Mouse (Mus musculus) MEL (cell line): ENCODE measurements around the gene Arl2bp. TPM values are rescaled to one million over a fixed set of nuclear protein-coding genes. Genes with fewer than 3 reads are reported as not detected.

ENCODE experiments used
- DNase-seq: peaks from one replicate; pipeline ENCODE4 v3.0.0; 2011; ENCODE audit warnings: low read depth, low spot score
- H3K27ac ChIP-seq: 2 replicates; pipeline ENCODE4 v1.5.1; 2012; ENCODE audit warnings: low read depth, mild to moderate bottlenecking, control low read depth, low read length, moderate library complexity; ENCODE audit not compliant: control insufficient read depth
- H3K27me3 ChIP-seq, 2 experiments: fragments of 150-350 bp in 1 of 2; sonication (generic) in 1 of 2; 2 replicates each; pipeline ENCODE4 v1.6.1; 2012; ENCODE audit warnings: low read length in 2 of 2, mild to moderate bottlenecking in 2 of 2, improper control_type of control experiment in 1 of 2, moderate library complexity in 1 of 2; ENCODE audit not compliant: insufficient read depth in 2 of 2, control insufficient read depth in 1 of 2
- H3K36me3 ChIP-seq, 2 experiments: 2 replicates each; pipeline ENCODE4 v1.6.1; 2012 to 2014; ENCODE audit warnings: low read length in 2 of 2, improper control_type of control experiment in 1 of 2, inconsistent platforms in 1 of 2, mild to moderate bottlenecking in 1 of 2; ENCODE audit not compliant: insufficient read depth in 2 of 2, control insufficient read depth in 1 of 2
- H3K4me1 ChIP-seq, 2 experiments: fragments of 150-350 bp in 1 of 2; sonication (generic) in 1 of 2; 2 replicates each; pipeline ENCODE4 v1.6.1; 2012; ENCODE audit warnings: low read length in 2 of 2, improper control_type of control experiment in 1 of 2, mild to moderate bottlenecking in 1 of 2; ENCODE audit not compliant: insufficient read depth in 2 of 2, control insufficient read depth in 1 of 2
- H3K4me3 ChIP-seq, 2 experiments: fragments of 150-350 bp in 1 of 2; sonication (generic) in 1 of 2; 2 replicates each; pipeline ENCODE4 v1.5.1; 2012; ENCODE audit warnings: low read depth in 2 of 2, low read length in 2 of 2, mild to moderate bottlenecking in 2 of 2, moderate library complexity in 2 of 2, control low read depth in 1 of 2, improper control_type of control experiment in 1 of 2; ENCODE audit not compliant: control insufficient read depth in 1 of 2, insufficient read depth in 1 of 2
- H3K79me2 ChIP-seq: 2 replicates; pipeline ENCODE4 v1.6.1; 2012; ENCODE audit warnings: mild to moderate bottlenecking, low read length, moderate library complexity; ENCODE audit not compliant: control insufficient read depth, poor library complexity, insufficient read depth
- H3K9ac ChIP-seq: 2 replicates; pipeline ENCODE4 v1.6.1; 2012; ENCODE audit warnings: low read depth, mild to moderate bottlenecking, control low read depth, low read length, moderate library complexity; ENCODE audit not compliant: control insufficient read depth, poor library complexity, severe bottlenecking
- H3K9me3 ChIP-seq: fragments of 150-350 bp; sonication (generic); replicated peaks from 2 replicates; pipeline ENCODE4 v1.6.1; 2012; ENCODE audit warnings: mild to moderate bottlenecking, low read length, improper control_type of control experiment, moderate library complexity; ENCODE audit not compliant: insufficient read depth
- BHLHE40 ChIP-seq: IDR thresholded peaks from 2 replicates; pipeline ENCODE4 v1.6.1; 2012; ENCODE audit warnings: low read depth, mild to moderate bottlenecking, inconsistent platforms, low read length, improper control_type of control experiment, borderline replicate concordance
- CHD1 ChIP-seq: IDR thresholded peaks from 2 replicates; pipeline ENCODE4 v1.6.1; 2012; ENCODE audit warnings: low read depth, mild to moderate bottlenecking, inconsistent platforms, low read length, improper control_type of control experiment
- CHD2 ChIP-seq: IDR thresholded peaks from 2 replicates; pipeline ENCODE4 v1.6.1; 2011; ENCODE audit warnings: low read length, improper control_type of control experiment
- CTCF ChIP-seq, 3 experiments: IDR thresholded peaks in 2 of 3; conservative IDR thresholded peaks in 1 of 3; 2 replicates each; pipeline ENCODE4 v1.5.1; 2011 to 2012; ENCODE audit warnings: low read length in 3 of 3, low read depth in 2 of 3, mild to moderate bottlenecking in 2 of 3, improper control_type of control experiment in 1 of 3, inconsistent platforms in 1 of 3, mixed read lengths in 1 of 3, moderate library complexity in 1 of 3; ENCODE audit not compliant: control insufficient read depth in 1 of 3, insufficient read depth in 1 of 3, poor library complexity in 1 of 3, severe bottlenecking in 1 of 3
- E2F4 ChIP-seq: IDR thresholded peaks from 2 replicates; pipeline ENCODE4 v1.6.1; 2011; ENCODE audit warnings: low read depth, low read length, improper control_type of control experiment, borderline replicate concordance
- EP300 ChIP-seq, 2 experiments: IDR thresholded peaks; 2 replicates each; pipeline ENCODE4 v1.6.1; 2011; ENCODE audit warnings: improper control_type of control experiment in 2 of 2, low read length in 2 of 2, low read depth in 1 of 2, mild to moderate bottlenecking in 1 of 2
- ETS1 ChIP-seq: IDR thresholded peaks from 2 replicates; pipeline ENCODE4 v1.6.1; 2012; ENCODE audit warnings: low read depth, mild to moderate bottlenecking, inconsistent platforms, low read length, improper control_type of control experiment, moderate library complexity
- GABPA ChIP-seq: IDR thresholded peaks from 2 replicates; pipeline ENCODE4 v1.6.1; 2012; ENCODE audit warnings: low read depth, mild to moderate bottlenecking, inconsistent platforms, low read length, improper control_type of control experiment, moderate library complexity
- HCFC1 ChIP-seq: IDR thresholded peaks from 2 replicates; pipeline ENCODE4 v1.6.1; 2012; ENCODE audit warnings: low read depth, mild to moderate bottlenecking, inconsistent platforms, low read length, improper control_type of control experiment, moderate library complexity
- JUND ChIP-seq: IDR thresholded peaks from 2 replicates; pipeline ENCODE4 v1.6.1; 2011; ENCODE audit warnings: low read depth, mild to moderate bottlenecking, improper control_type of control experiment, low read length
- MAFK ChIP-seq: IDR thresholded peaks from 2 replicates; pipeline ENCODE4 v1.6.1; 2011; ENCODE audit warnings: low read depth, mild to moderate bottlenecking, low read length, improper control_type of control experiment, borderline replicate concordance
- MAZ ChIP-seq: IDR thresholded peaks from 2 replicates; pipeline ENCODE4 v1.6.1; 2012; ENCODE audit warnings: low read depth, mild to moderate bottlenecking, inconsistent platforms, low read length, improper control_type of control experiment
- MEF2A ChIP-seq: IDR thresholded peaks from 2 replicates; pipeline ENCODE4 v1.6.1; 2014; ENCODE audit warnings: low read depth, mild to moderate bottlenecking, inconsistent platforms, low read length, improper control_type of control experiment; ENCODE audit not compliant: poor library complexity, insufficient replicate concordance, severe bottlenecking; ENCODE audit errors: extremely low read depth
- MYB ChIP-seq: IDR thresholded peaks from 2 replicates; pipeline ENCODE4 v1.6.1; 2011; ENCODE audit warnings: mild to moderate bottlenecking, low read depth, low read length, improper control_type of control experiment
- MYC ChIP-seq: IDR thresholded peaks from 2 replicates; pipeline ENCODE4 v1.6.1; 2011; ENCODE audit warnings: low read depth, mild to moderate bottlenecking, low read length, improper control_type of control experiment, moderate library complexity
- POLR2AphosphoS2 ChIP-seq: IDR thresholded peaks from 2 replicates; pipeline ENCODE4 v1.6.1; 2011; ENCODE audit warnings: low read length, improper control_type of control experiment
- RAD21 ChIP-seq: IDR thresholded peaks from 2 replicates; pipeline ENCODE4 v1.6.1; 2011; ENCODE audit warnings: mild to moderate bottlenecking, low read depth, low read length, improper control_type of control experiment
- RCOR1 ChIP-seq: IDR thresholded peaks from 2 replicates; pipeline ENCODE4 v1.6.1; 2012; ENCODE audit warnings: low read depth, mild to moderate bottlenecking, inconsistent platforms, low read length, improper control_type of control experiment
- SMC3 ChIP-seq: IDR thresholded peaks from 2 replicates; pipeline ENCODE4 v1.6.1; 2011; ENCODE audit warnings: low read depth, low read length, improper control_type of control experiment
- TAL1 ChIP-seq: IDR thresholded peaks from 2 replicates; pipeline ENCODE4 v1.6.1; 2012; ENCODE audit warnings: mild to moderate bottlenecking, inconsistent platforms, low read length, moderate library complexity, mixed read lengths
- TBP ChIP-seq: IDR thresholded peaks from 2 replicates; pipeline ENCODE4 v1.8.0; 2011; ENCODE audit warnings: low read depth, low read length, improper control_type of control experiment
- UBTF ChIP-seq: IDR thresholded peaks from 2 replicates; pipeline ENCODE4 v1.6.1; 2012; ENCODE audit warnings: low read depth, mild to moderate bottlenecking, inconsistent platforms, low read length, improper control_type of control experiment, moderate library complexity, borderline replicate concordance; ENCODE audit not compliant: insufficient read depth
- USF1 ChIP-seq: IDR thresholded peaks from 2 replicates; pipeline ENCODE4 v1.6.1; 2014; ENCODE audit warnings: low read depth, mild to moderate bottlenecking, inconsistent platforms, low read length, improper control_type of control experiment, moderate library complexity
- USF2 ChIP-seq, 2 experiments: IDR thresholded peaks; 2 replicates each; pipeline ENCODE4 v1.6.1; 2011 to 2012; ENCODE audit warnings: improper control_type of control experiment in 2 of 2, low read length in 2 of 2, borderline replicate concordance in 1 of 2, inconsistent platforms in 1 of 2, low read depth in 1 of 2, mild to moderate bottlenecking in 1 of 2; ENCODE audit not compliant: insufficient read depth in 1 of 2
- ZC3H11A ChIP-seq: IDR thresholded peaks from 2 replicates; pipeline ENCODE4 v1.6.1; 2012; ENCODE audit warnings: low read depth, mild to moderate bottlenecking, inconsistent platforms, low read length, improper control_type of control experiment
- ZKSCAN1 ChIP-seq: IDR thresholded peaks from 2 replicates; pipeline ENCODE4 v1.6.1; 2012; ENCODE audit warnings: low read depth, mild to moderate bottlenecking, inconsistent platforms, low read length, improper control_type of control experiment, moderate library complexity
- polyA plus RNA-seq, 2 experiments: library from polyadenylated mRNA; stranded (reverse) in 1 of 2; unstranded in 1 of 2; fragments of >175 nt in 1 of 2; fragments of >200 nt in 1 of 2; gene quantifications; 2 replicates each; pipeline versions ENCODE4 v1.2.1 to v1.2.4; 2012; ENCODE audit warnings: low replicate concordance in 2 of 2, low read depth in 1 of 2; ENCODE audit not compliant: insufficient read length in 2 of 2, insufficient read depth in 1 of 2, missing spikeins in 1 of 2
- total RNA-seq: library from RNA; depleted of rRNA; stranded (reverse); fragments of 300-350 nt; gene quantifications from 2 replicates; pipeline ENCODE4 v1.2.3, GENCODE M21; 2012

Arl2bp gene
- total and polyA plus RNA-seq, 3 experiments, result 43.8 to 515 (median 96.1) TPM

DNA sequence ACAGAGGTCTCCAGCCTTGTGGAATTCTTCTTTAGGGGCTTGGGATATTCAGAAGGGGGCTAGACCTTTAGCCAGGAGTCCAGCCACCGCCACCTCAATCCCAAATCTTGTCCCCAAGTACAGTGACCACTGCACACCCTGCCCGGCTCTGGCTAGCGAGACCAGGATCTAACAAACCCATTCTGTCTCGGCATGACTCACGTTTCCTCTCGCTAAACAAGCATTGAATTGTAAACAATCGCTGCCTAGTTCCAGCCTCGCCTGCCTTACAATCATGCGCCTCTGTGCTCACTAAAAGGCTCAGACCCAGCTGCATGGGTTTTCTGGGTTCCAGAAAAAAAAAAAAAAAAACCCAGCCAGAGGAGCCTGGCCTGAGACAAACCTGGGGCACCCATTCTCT is 12.2 kb downstream of the Arl2bp start:
- no peaks in the 10 kb centered on the region for H3K79me2 ChIP-seq
- H3K9me3 ChIP-seq, result no peaks in the 10 kb centered on the region

DNA sequence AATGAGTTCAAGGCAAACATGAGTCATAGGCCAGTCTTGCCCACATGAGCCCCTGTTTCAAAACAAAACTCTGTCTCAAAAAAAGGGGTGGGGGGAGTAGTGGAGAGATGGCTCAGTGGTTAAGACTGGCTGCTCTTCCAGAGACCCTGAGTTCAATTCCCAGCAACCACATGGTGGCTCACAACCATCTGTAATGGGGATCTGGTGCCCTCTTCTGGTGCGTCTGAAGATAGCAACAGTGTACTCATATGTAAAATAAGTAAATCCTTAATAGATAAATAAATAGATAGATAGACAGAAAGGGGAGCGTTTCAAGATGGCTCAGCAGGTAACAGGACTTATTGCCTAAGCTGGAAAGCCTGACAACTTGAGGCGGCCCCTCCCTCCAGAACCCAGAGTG is 14.0 kb downstream of the Arl2bp start:
- Histone ChIP-seq H3K4me3 (no peak overlapping the region), H3K4me1 (0 out of 4 replicates have a peak, but pooled peaks cover 0 to 3% of the 10 kb centered on the region in 2 experiments), H3K27me3 (no peaks in the 10 kb centered on the region), H3K36me3 (no peaks in the 10 kb centered on the region), H3K27ac (no peak overlapping the region), H3K79me2 (no peaks in the 10 kb centered on the region), H3K9ac (no peak overlapping the region), H3K9me3 (no peaks in the 10 kb centered on the region)
- DNase-seq, result peak; percentile 41
- TF ChIP-seq RAD21 (peak; percentile 70), CTCF (IDR thresholded peaks at IDR 0.05 in 2 of 3, conservative IDR thresholded peaks at IDR 0.05 in 1 of 3; ENCODE audit: control insufficient read depth in 1 of 3, insufficient read depth in 1 of 3, low read depth in 2 of 3, low read length in 3 of 3, poor library complexity in 1 of 3, severe bottlenecking in 1 of 3) (peak; percentile 30 to 60 (median 44); a peak in 4 of 6 replicates), USF2 (IDR thresholded peaks at IDR 0.05; ENCODE audit: borderline replicate concordance in 1 of 2, insufficient read depth in 1 of 2, low read depth in 1 of 2, low read length in 2 of 2) (no peak), ZC3H11A (peak; percentile 55), RCOR1 (no peak), MYC (no peak), SMC3 (peak; percentile 55), MYB (no peak), POLR2AphosphoS2 (no peak), E2F4 (no peak), CHD1 (no peak), CHD2 (no peak), TBP (no peak), BHLHE40 (no peak), USF1 (no peak), UBTF (no peak)

More for the DNA sequence above, 12.2 kb downstream of the Arl2bp start:
- Histone ChIP-seq H3K27ac (no peak overlapping the region), H3K4me3 (no peak overlapping the region), H3K27me3 (no peaks in the 10 kb centered on the region), H3K4me1 (0 out of 4 replicates have a peak, but pooled peaks cover 0 to 3% of the 10 kb centered on the region in 2 experiments), H3K36me3 (no peaks in the 10 kb centered on the region; a peak in 1 of 4 replicates), H3K9ac (no peak overlapping the region)
- no peak for DNase-seq
- TF ChIP-seq CTCF (IDR thresholded peaks at IDR 0.05 in 2 of 3, conservative IDR thresholded peaks at IDR 0.05 in 1 of 3; ENCODE audit: control insufficient read depth in 1 of 3, insufficient read depth in 1 of 3, low read depth in 2 of 3, low read length in 3 of 3, poor library complexity in 1 of 3, severe bottlenecking in 1 of 3) (no peak), EP300 (IDR thresholded peaks at IDR 0.05; ENCODE audit: low read depth in 1 of 2, low read length in 2 of 2) (no peak), JUND (no peak), ETS1 (no peak), MEF2A (no peak), ZKSCAN1 (no peak), GABPA (no peak), TBP (no peak), POLR2AphosphoS2 (no peak), MAFK (no peak), BHLHE40 (no peak), E2F4 (no peak), HCFC1 (no peak), MYB (no peak), ZC3H11A (no peak), TAL1 (no peak), RCOR1 (no peak), MAZ (no peak), CHD1 (no peak)
